Mouse (Mus musculus): ENCODE measurements at regions not wholly inside any gene's neighbourhood (a gene's known extent, or its start where the extent isn't known, plus 50 kb on each side); places are given as distances from the start of the nearest gene placed in this dataset.

- no peak overlapping the region for H3K4me2 ChIP-seq (ENCODE audit: insufficient read depth, low read depth, poor library complexity, severe bottlenecking)
- H3K9ac ChIP-seq (ENCODE audit: insufficient read depth, low read depth) = no peak overlapping the region
- no peaks in the 10 kb centered on the region for H3K79me2 ChIP-seq (replicated peaks; ENCODE audit: control insufficient read depth, extremely low read depth, insufficient read depth, poor library complexity, severe bottlenecking)
- dilution Hi-C loops (cut with MboI; ENCODE audit: extremely low pct_ligation_motif_present, extremely low pct_unique_long_range_greater_than_20kb, low sequenced_read_pairs) (no loop called here), in situ Hi-C loops (cut with MboI; ENCODE audit: low pct_ligation_motif_present, low pct_unique_long_range_greater_than_20kb, low sequenced_read_pairs) (no loop called here)
- H3K27ac ChIP-seq (ENCODE audit: insufficient read depth, low read depth) = no peak overlapping the region
- peaks cover 2 to 17% of the 10 kb centered on the region in 2 experiments; a peak in 2 of 4 replicates for H3K4me1 ChIP-seq (ENCODE audit: control insufficient read depth in 1 of 2, insufficient read depth in 2 of 2)
- no peaks in the 10 kb centered on the region for H3K36me3 ChIP-seq (replicated peaks in 1 of 2; ENCODE audit: control insufficient read depth in 1 of 2, insufficient read depth in 1 of 2, low read length in 1 of 2)
- DNase-seq (ENCODE audit: extremely low read depth) = no peak
- H3K9me3 ChIP-seq (replicated peaks; ENCODE audit: low read length) = no peaks in the 10 kb centered on the region
- TF ChIP-seq ZNF384 (IDR thresholded peaks at IDR 0.05; ENCODE audit: low read depth, low read length) = no peak
- TF ChIP-seq KAT2A (IDR thresholded peaks at IDR 0.05; ENCODE audit: insufficient replicate concordance, low read length) = no peak
- TF ChIP-seq MEF2A (IDR thresholded peaks at IDR 0.05; ENCODE audit: borderline replicate concordance, low read depth, low read length) = no peak
- TF ChIP-seq ZKSCAN1 (IDR thresholded peaks at IDR 0.05; ENCODE audit: borderline replicate concordance, low read depth, low read length) = no peak
- TF ChIP-seq TCF12 (IDR thresholded peaks at IDR 0.05; ENCODE audit: low read depth, low read length) = no peak
- no peak for TF ChIP-seq SMC3 (IDR thresholded peaks at IDR 0.05; ENCODE audit: low read depth, low read length)
- no peak for TF ChIP-seq E2F4 (IDR thresholded peaks at IDR 0.05; ENCODE audit: insufficient replicate concordance, low read depth, low read length)
- TF ChIP-seq ZC3H11A (IDR thresholded peaks at IDR 0.05; ENCODE audit: low read depth, low read length) = no peak
- no peak for TF ChIP-seq BHLHE40 (IDR thresholded peaks at IDR 0.05; ENCODE audit: low read depth, low read length)
- no peak for TF ChIP-seq CTCF (conservative IDR thresholded peaks at IDR 0.05 in 1 of 2, IDR thresholded peaks at IDR 0.05 in 1 of 2; ENCODE audit: low read depth in 2 of 2, low read length in 2 of 2)
- no peak for TF ChIP-seq ELF1 (IDR thresholded peaks at IDR 0.05; ENCODE audit: low read depth, low read length)
- TF ChIP-seq RAD21 (IDR thresholded peaks at IDR 0.05; ENCODE audit: low read depth, low read length) = no peak
- no peak for TF ChIP-seq TBP (conservative IDR thresholded peaks at IDR 0.05; ENCODE audit: low read depth, low read length)
- no peaks in the 10 kb centered on the region for H3K27me3 ChIP-seq (replicated peaks)
- H3K4me3 ChIP-seq (replicated peaks in 1 of 3; ENCODE audit: low read depth in 2 of 3, low read length in 2 of 3, poor library complexity in 1 of 3) = no peak overlapping the region
These were observed 321.8 kb upstream of the Rnaseh2b start for GRCm38 (mm10) chr14:61970591-61970990.

- Histone ChIP-seq H3K9ac (ENCODE audit: insufficient read depth, low read depth) (no peak overlapping the region), H3K36me3 (replicated peaks in 1 of 2; ENCODE audit: control insufficient read depth in 1 of 2, insufficient read depth in 1 of 2, low read length in 1 of 2) (no peaks in the 10 kb centered on the region), H3K27ac (ENCODE audit: insufficient read depth, low read depth) (no peak overlapping the region), H3K9me3 (replicated peaks; ENCODE audit: low read length) (no peaks in the 10 kb centered on the region), H3K79me2 (replicated peaks; ENCODE audit: control insufficient read depth, extremely low read depth, insufficient read depth, poor library complexity, severe bottlenecking) (no peaks in the 10 kb centered on the region), H3K27me3 (replicated peaks) (no peaks in the 10 kb centered on the region), H3K4me1 (ENCODE audit: control insufficient read depth in 1 of 2, insufficient read depth in 2 of 2) (peaks cover 2 to 16% of the 10 kb centered on the region in 2 experiments; a peak in 2 of 4 replicates), H3K4me3 (replicated peaks in 1 of 3; ENCODE audit: low read depth in 2 of 3, low read length in 2 of 3, poor library complexity in 1 of 3) (no peak overlapping the region), H3K4me2 (ENCODE audit: insufficient read depth, low read depth, poor library complexity, severe bottlenecking) (peak overlapping the region; percentile 67)
- peak; percentile 84 for DNase-seq (ENCODE audit: extremely low read depth)
- in situ Hi-C loops (cut with MboI; ENCODE audit: low pct_ligation_motif_present, low pct_unique_long_range_greater_than_20kb, low sequenced_read_pairs) = no loop called here
- dilution Hi-C loops (cut with MboI; ENCODE audit: extremely low pct_ligation_motif_present, extremely low pct_unique_long_range_greater_than_20kb, low sequenced_read_pairs) = no loop called here
- no peak for TF ChIP-seq ZMIZ1 (IDR thresholded peaks at IDR 0.05; ENCODE audit: low read depth, low read length)
- 0 out of 2 replicates have a peak, but pooled peaks have one; percentile 24 for TF ChIP-seq IRF4 (IDR thresholded peaks at IDR 0.05; ENCODE audit: low read depth, low read length)
- TF ChIP-seq MAX (IDR thresholded peaks at IDR 0.05; ENCODE audit: low read length) = peak; percentile 88
- 0 out of 2 replicates have a peak, but pooled peaks have one; percentile 27 for TF ChIP-seq BHLHE40 (IDR thresholded peaks at IDR 0.05; ENCODE audit: low read depth, low read length)
- peak; percentile 71; the same call in 1 of the 2 replicates for TF ChIP-seq MYC (IDR thresholded peaks at IDR 0.05; ENCODE audit: low read depth, low read length)
- TF ChIP-seq ELF1 (IDR thresholded peaks at IDR 0.05; ENCODE audit: low read depth, low read length) = peak; percentile 41; the same call in 1 of the 2 replicates
- peak; percentile 54 for TF ChIP-seq EP300 (IDR thresholded peaks at IDR 0.05; ENCODE audit: low read length)
- no peak for TF ChIP-seq CTCF (conservative IDR thresholded peaks at IDR 0.05 in 1 of 2, IDR thresholded peaks at IDR 0.05 in 1 of 2; ENCODE audit: low read depth in 2 of 2, low read length in 2 of 2)
These were observed 321.0 kb upstream of the Rnaseh2b start for GRCm38 (mm10) chr14:61971100-61972088.

Data from CH12.LX (cell line).